Mouse (Mus musculus): Measurements from ENCODE around the gene Nfe2l1. TPM values are rescaled to one million over a fixed set of nuclear protein-coding genes. Genes with fewer than 3 reads are reported as not detected.
"Not testable (repeated sequence)": the region's sequence is repeated elsewhere in the genome, so short reads cannot be mapped to it uniquely, and the experiment has no call there.

Gene Nfe2l1
- polyA plus RNA-seq, 1 experiment from 2014 or later: 66.3 TPM

DNA sequence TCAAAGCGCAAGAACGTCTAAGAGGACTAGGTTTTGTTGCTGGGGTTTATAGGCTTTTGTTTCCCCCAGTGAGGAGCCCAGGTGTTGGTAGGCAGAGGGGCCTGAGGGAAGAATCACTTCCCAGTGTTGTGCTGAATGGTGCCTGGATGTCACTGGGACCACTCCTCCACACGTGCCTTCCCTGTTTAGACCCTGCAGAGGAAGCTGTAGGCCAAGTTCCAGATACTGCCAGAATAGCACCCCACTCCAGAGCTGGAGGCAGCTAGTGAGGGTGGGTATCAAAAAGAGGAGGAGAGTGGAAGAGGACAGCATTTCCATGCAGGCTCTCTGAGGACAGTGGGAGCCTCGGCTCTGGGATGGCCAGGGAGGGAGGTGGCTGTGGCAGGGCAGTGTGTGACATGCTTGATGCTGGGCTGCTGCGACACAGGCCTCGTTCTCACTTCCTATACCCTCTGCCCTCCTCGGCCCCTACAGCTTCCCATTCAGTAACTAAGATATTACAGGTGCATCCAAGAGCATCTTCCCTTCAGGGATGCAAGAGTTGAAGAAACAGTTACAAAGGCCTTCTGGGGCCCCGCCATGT lies 11.5 kb downstream of the Nfe2l1 start:
- Histone ChIP-seq H3K9me3 (no peaks in the 10 kb centered on the region), H3K4me2 (no peak overlapping the region), H3K36me3 (peaks cover 81% of the 10 kb centered on the region), H3K27me3 (no peaks in the 10 kb centered on the region), H3K9ac (replicated peaks) (no peak overlapping the region), H3K4me1 (replicated peaks) (peaks cover 8% of the 10 kb centered on the region), H3K4me3 (replicated peaks) (no peak overlapping the region), H3K27ac (no peak overlapping the region)
- no peak for ATAC-seq (ENCODE audit: insufficient number of reproducible peaks, insufficient read depth, low FRiP score, low TSS enrichment, low read depth)
- 90% methylated on average over 8 of the region's 8 CpGs for WGBS

DNA sequence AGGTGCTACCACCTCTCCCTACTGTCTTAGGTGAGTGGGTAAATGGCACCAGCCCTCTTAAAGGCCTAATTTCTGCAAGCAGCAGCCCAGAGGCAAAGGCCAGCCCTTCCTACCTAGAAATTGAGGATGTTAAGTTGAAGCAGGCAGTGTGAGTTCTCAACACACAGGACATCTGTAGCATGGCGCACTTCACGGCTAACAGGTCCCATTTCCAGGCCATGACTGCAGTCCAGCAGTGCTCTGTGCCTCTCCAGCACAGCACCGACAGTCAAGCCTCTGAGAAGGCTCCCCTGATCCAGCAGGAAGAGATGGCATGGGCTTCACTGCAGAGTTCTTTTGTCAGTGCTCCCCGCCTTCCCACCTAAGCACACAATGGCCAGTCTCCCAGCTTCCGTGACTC lies 12.8 kb downstream of the Nfe2l1 start:
- Histone ChIP-seq H3K27ac (no peak overlapping the region), H3K9me3 (no peaks in the 10 kb centered on the region), H3K4me3 (replicated peaks) (no peak overlapping the region), H3K4me1 (replicated peaks) (no peaks in the 10 kb centered on the region), H3K4me2 (no peak overlapping the region), H3K27me3 (no peaks in the 10 kb centered on the region), H3K9ac (replicated peaks) (no peak overlapping the region), H3K36me3 (peaks cover 85% of the 10 kb centered on the region)
- ATAC-seq (ENCODE audit: insufficient number of reproducible peaks, insufficient read depth, low FRiP score, low TSS enrichment, low read depth): no peak
- 92% methylated on average over 5 of the region's 5 CpGs for WGBS

DNA sequence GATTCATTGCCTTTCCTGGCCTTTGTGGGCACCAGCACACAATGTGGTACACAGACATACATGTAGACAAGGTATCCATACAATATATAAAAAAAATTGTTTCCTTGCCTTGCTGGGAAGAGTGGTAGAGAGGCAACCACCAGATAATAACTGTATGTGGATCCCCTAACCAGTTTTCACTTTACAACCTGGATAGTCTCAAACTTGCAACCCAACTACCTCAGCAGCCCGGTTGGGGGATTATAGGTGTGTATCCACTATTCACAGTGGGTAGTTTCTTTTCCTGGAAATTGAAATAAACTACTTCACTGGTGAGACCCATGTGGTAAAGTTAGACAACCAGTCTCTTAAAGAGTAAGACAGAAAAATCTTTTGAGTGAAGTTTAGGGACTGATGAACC lies 13.3 kb downstream of the Nfe2l1 start:
- H3K4me2 ChIP-seq: no peak overlapping the region
- 89% methylated on average over 1 of the region's 1 CpGs for WGBS
- peaks cover 85% of the 10 kb centered on the region for H3K36me3 ChIP-seq
- no peaks in the 10 kb centered on the region for H3K4me1 ChIP-seq (replicated peaks)
- H3K27ac ChIP-seq: no peak overlapping the region
- no peak overlapping the region for H3K4me3 ChIP-seq (replicated peaks)
- H3K27me3 ChIP-seq: no peaks in the 10 kb centered on the region
- H3K9me3 ChIP-seq: no peaks in the 10 kb centered on the region
- H3K9ac ChIP-seq (replicated peaks): no peak overlapping the region
- no peak for ATAC-seq (ENCODE audit: insufficient number of reproducible peaks, insufficient read depth, low FRiP score, low TSS enrichment, low read depth)

DNA sequence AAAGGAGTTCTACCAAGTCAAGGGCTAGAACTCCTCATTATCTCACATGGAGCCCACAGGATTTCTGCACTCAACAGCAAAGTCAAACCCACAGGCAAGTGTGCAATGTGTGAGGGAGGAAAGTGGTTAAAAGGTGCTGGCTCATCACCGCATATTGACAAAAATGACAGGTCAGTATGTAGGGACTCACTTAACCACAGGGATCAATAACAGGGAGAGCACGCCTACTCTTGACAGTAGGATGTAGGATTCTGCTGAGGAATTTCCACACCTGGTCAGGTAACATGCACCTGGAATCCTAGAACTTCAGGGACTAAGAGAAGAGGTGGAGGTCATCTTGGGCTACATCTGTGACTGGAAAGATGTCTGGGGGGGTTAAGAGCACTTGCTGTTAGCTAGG lies 13.9 kb downstream of the Nfe2l1 start:
- H3K9me3 ChIP-seq: no peaks in the 10 kb centered on the region
- H3K27ac ChIP-seq: no peak overlapping the region
- H3K4me3 ChIP-seq (replicated peaks): no peak overlapping the region
- no peak overlapping the region for H3K4me2 ChIP-seq
- WGBS: 92% methylated on average over 2 of the region's 2 CpGs
- peaks cover 85% of the 10 kb centered on the region for H3K36me3 ChIP-seq
- no peak overlapping the region for H3K9ac ChIP-seq (replicated peaks)
- no peaks in the 10 kb centered on the region for H3K27me3 ChIP-seq
- no peaks in the 10 kb centered on the region for H3K4me1 ChIP-seq (replicated peaks)
- no peak for ATAC-seq (ENCODE audit: insufficient number of reproducible peaks, insufficient read depth, low FRiP score, low TSS enrichment, low read depth)

DNA sequence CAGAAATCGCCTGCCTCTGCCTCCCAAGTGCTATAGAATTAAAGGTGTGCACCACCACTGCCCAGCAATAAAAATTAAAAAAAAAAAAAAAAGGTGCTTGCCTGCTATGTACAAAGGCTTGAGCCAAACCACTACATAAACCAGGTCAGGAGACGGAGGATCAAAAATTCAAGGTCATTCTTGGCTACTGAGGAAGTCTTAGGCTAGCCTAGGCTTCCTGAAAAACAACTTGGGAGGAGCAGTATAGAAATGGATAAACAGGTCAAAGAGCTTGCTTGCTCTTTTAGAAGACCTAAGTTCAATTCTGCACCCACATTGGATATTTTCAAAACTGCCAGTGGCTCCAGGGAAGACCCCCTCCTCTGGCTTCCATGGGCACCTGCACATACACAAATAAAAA lies 15.3 kb downstream of the Nfe2l1 start:
- Histone ChIP-seq H3K9me3 (no peaks in the 10 kb centered on the region), H3K36me3 (peaks cover 85% of the 10 kb centered on the region), H3K9ac (replicated peaks) (no peak overlapping the region), H3K27ac (no peak overlapping the region), H3K27me3 (no peaks in the 10 kb centered on the region), H3K4me1 (replicated peaks) (no peaks in the 10 kb centered on the region), H3K4me2 (no peak overlapping the region), H3K4me3 (replicated peaks) (no peak overlapping the region)
- WGBS: 85% methylated on average over 2 of the region's 2 CpGs
- ATAC-seq (ENCODE audit: insufficient number of reproducible peaks, insufficient read depth, low FRiP score, low TSS enrichment, low read depth): no peak

DNA sequence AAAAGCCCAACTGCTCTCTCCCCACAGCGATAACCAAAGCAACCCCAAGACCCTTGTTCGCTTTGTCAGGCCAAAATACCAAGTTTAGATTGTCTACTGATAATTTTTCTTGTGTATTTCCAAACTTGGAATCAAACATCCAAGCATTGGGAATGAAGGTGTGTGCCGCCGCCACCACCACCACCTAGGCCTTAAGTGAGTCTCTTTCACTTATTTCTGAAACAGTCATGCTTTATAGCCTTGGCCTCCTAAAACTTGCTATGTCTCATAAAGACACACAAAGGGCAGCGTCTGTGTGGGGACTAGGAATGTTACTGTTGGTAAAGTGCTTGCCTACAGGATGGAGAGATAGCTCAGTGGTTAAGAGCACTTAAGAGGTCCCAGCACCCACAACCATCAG lies 15.8 kb downstream of the Nfe2l1 start:
- Histone ChIP-seq H3K9me3 (no peaks in the 10 kb centered on the region), H3K36me3 (peaks cover 85% of the 10 kb centered on the region), H3K9ac (replicated peaks) (no peak overlapping the region), H3K4me2 (no peak overlapping the region), H3K4me3 (replicated peaks) (no peak overlapping the region), H3K4me1 (replicated peaks) (no peaks in the 10 kb centered on the region), H3K27ac (no peak overlapping the region), H3K27me3 (no peaks in the 10 kb centered on the region)
- 86% methylated on average over 5 of the region's 5 CpGs for WGBS
- no peak for ATAC-seq (ENCODE audit: insufficient number of reproducible peaks, insufficient read depth, low FRiP score, low TSS enrichment, low read depth)

DNA sequence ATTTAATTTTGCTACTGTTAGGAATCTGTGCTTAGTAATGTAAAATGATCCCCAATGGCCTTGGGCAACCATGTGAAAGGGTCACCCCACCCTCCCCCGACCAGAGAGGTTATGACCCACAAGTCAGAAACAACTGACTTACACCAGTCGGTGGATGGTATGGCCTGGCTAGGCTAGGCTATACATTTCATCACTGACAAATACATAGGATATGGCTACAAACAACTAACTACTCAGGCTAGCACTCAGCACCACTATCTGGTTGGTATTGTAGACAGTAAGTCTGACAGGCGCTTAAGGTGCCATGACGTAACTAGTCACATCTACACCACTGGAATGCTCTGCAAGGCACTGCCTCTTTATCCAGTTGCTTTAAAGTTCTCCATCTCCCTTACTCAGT lies 16.3 kb downstream of the Nfe2l1 start:
- Histone ChIP-seq H3K36me3 (peaks cover 85% of the 10 kb centered on the region), H3K4me1 (replicated peaks) (no peaks in the 10 kb centered on the region), H3K9me3 (no peaks in the 10 kb centered on the region), H3K27me3 (no peaks in the 10 kb centered on the region), H3K9ac (replicated peaks) (no peak overlapping the region), H3K4me3 (replicated peaks) (no peak overlapping the region), H3K4me2 (no peak overlapping the region), H3K27ac (no peak overlapping the region)
- 82% methylated on average over 4 of the region's 4 CpGs for WGBS
- ATAC-seq (ENCODE audit: insufficient number of reproducible peaks, insufficient read depth, low FRiP score, low TSS enrichment, low read depth): no peak

DNA sequence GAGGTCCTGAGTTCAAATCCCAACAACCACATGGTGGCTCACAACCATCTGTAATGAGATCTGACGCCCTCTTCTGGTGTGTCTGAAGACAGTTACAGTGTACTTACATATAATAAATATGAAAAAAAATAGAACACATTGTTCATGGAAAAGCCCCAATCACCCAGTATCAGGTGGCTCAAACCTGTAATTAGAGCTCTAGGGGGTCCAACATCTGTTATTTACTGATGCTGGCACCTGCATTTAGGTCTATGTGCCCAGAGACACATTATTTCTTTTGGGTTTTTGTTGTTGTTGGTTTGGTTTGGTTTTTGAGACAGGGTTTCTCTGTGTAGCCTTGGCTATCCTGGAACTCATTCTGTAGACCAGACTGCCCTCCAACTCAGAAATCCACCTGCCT lies 18.6 kb downstream of the Nfe2l1 start:
- WGBS: 84% methylated on average over 1 of the region's 1 CpGs
- H3K4me1 ChIP-seq (replicated peaks); H3K27me3 ChIP-seq; H3K9ac ChIP-seq (replicated peaks); H3K4me3 ChIP-seq (replicated peaks); H3K4me2 ChIP-seq; H3K9me3 ChIP-seq; H3K27ac ChIP-seq; ATAC-seq (ENCODE audit: insufficient number of reproducible peaks, insufficient read depth, low FRiP score, low TSS enrichment, low read depth): not testable (repeated sequence)
- H3K36me3 ChIP-seq: peaks cover 82% of the 10 kb centered on the region

DNA sequence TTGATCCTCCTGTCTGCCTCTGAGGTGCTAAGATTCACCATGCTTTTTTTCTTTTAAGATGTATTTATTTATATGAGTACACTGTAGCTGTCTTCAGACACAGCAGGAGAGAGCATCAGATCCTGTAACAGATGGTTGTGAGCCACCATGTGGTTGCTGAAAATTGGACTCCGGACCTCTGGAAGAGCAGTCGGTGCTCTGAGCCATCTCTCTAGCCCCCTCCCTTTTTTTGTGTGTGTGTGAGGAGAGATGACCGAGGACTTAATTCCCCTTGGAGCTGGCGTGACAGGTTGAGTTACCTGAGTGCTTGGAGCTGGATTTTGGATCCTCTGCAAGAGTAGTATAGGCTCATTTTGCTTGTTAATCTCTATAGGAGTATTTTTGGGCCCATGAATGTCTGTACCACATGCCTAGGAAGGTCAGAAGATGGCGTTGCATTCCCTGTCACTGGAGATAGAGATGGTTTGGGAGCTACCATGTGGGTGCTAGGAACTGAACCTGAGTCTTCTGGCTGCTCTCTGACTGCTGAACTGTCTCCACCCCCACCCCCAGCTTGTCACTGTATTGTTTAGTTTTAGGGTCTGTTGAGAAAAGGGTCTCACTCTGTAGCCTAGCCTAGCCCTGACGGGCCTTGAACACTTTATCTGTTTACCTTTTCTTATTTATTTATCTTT lies 20.1 kb downstream of the Nfe2l1 start:
- peaks cover 90% of the 10 kb centered on the region for H3K36me3 ChIP-seq
- no peak for ATAC-seq (ENCODE audit: insufficient number of reproducible peaks, insufficient read depth, low FRiP score, low TSS enrichment, low read depth)

DNA sequence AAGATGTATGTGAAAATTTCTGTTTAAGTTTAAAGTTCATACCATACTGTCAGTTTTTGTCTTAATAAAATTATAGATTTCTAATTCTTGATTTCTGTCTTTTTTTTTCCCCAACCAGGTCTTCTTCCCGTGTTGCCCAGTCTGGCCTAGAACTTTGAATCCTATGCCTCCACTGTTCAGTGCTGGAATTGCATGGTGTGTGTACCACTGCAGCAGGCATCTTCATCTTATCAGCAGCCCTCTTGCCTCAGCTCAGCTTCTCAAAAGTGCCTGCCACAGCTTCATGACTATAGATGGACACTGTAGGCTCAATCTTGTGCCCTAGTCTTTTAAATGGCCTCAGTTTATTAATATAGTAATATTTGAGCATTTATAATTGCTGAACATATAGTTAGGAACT lies 21.7 kb downstream of the Nfe2l1 start:
- ATAC-seq (ENCODE audit: insufficient number of reproducible peaks, insufficient read depth, low FRiP score, low TSS enrichment, low read depth): no peak
- Histone ChIP-seq H3K9me3 (no peaks in the 10 kb centered on the region), H3K4me1 (replicated peaks) (no peaks in the 10 kb centered on the region), H3K9ac (replicated peaks) (no peak overlapping the region), H3K27me3 (no peaks in the 10 kb centered on the region), H3K27ac (no peak overlapping the region), H3K4me2 (no peak overlapping the region), H3K4me3 (replicated peaks) (no peak overlapping the region), H3K36me3 (peaks cover 97% of the 10 kb centered on the region)
- 72% methylated on average over 1 of the region's 1 CpGs for WGBS

More for the DNA sequence above, 20.1 kb downstream of the Nfe2l1 start:
- no peaks in the 10 kb centered on the region for H3K9me3 ChIP-seq
- H3K27ac ChIP-seq: no peak overlapping the region
- H3K4me1 ChIP-seq (replicated peaks): no peaks in the 10 kb centered on the region
- no peak overlapping the region for H3K4me3 ChIP-seq (replicated peaks)
- WGBS: 96% methylated on average over 6 of the region's 6 CpGs
- H3K9ac ChIP-seq (replicated peaks): no peak overlapping the region
- no peak overlapping the region for H3K4me2 ChIP-seq
- no peaks in the 10 kb centered on the region for H3K27me3 ChIP-seq

DNA sequence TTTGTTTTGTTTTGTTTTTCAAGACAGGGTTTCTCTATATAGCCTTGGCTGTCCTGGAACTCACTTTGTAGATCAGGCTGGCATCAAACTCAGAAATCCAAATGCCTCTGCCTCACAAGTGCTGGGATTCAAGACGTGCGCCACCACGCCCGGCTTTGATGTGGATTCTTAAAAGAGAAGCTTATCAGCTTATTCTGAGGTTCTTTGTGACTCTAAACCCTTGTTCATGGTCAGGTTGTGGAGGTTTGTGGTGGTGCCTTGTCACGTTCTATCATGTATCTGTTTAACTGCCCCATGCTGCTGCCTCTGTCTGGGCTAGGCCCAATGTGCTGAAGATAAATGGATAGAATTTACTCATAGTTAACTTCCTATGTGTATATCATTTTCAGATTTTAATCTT lies 24.2 kb downstream of the Nfe2l1 start:
- WGBS: 95% methylated on average over 5 of the region's 5 CpGs
- Histone ChIP-seq H3K36me3 (peaks cover 97% of the 10 kb centered on the region), H3K27ac (no peak overlapping the region), H3K4me2 (no peak overlapping the region), H3K27me3 (no peaks in the 10 kb centered on the region), H3K9ac (replicated peaks) (no peak overlapping the region), H3K9me3 (no peaks in the 10 kb centered on the region), H3K4me3 (replicated peaks) (no peak overlapping the region), H3K4me1 (replicated peaks) (no peaks in the 10 kb centered on the region)
- ATAC-seq (ENCODE audit: insufficient number of reproducible peaks, insufficient read depth, low FRiP score, low TSS enrichment, low read depth): no peak

DNA sequence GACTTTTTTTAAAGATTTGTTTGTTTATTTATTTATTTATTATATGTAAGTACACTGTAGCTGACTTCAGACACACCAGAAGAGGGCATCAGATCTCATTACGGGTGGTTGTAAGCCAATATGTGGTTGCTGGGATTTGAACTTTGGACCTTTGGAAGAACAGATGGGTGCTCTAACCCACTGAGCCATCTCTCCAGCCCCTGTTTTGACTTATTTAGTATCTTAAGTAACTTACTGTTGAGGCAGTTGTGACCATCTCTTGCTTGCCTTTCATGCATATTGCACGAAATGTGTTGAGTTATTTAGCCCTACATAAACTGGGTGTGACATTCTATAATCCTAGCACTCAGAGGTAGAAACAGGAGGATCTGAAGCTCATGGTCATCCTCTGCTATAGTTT lies 30.3 kb downstream of the Nfe2l1 start:
- Histone ChIP-seq H3K9me3 (no peaks in the 10 kb centered on the region), H3K9ac (replicated peaks) (no peak overlapping the region), H3K36me3 (peaks cover 89% of the 10 kb centered on the region), H3K27ac (no peak overlapping the region), H3K4me3 (replicated peaks) (no peak overlapping the region), H3K4me2 (no peak overlapping the region), H3K4me1 (replicated peaks) (no peaks in the 10 kb centered on the region), H3K27me3 (no peaks in the 10 kb centered on the region)
- 88% methylated on average over 2 of the region's 2 CpGs for WGBS
- ATAC-seq (ENCODE audit: insufficient number of reproducible peaks, insufficient read depth, low FRiP score, low TSS enrichment, low read depth): no peak
